Mouse (Mus musculus) 3T3-L1 (cell line): ENCODE results near the gene Loxl4.

ENCODE experiments used
- DNase-seq: peaks from one replicate; pipeline ENCODE4 v3.0.0-alpha.2; 2015; ENCODE audit warnings: low read depth, low spot score

The Loxl4 gene

GRCm38 (mm10) chr19:42612654-42613053 lies at the start of gene Loxl4:
Gene Loxl4, minus strand, starts transcription at chr19:42612813.
- peak; percentile 65 for DNase-seq

DNA sequence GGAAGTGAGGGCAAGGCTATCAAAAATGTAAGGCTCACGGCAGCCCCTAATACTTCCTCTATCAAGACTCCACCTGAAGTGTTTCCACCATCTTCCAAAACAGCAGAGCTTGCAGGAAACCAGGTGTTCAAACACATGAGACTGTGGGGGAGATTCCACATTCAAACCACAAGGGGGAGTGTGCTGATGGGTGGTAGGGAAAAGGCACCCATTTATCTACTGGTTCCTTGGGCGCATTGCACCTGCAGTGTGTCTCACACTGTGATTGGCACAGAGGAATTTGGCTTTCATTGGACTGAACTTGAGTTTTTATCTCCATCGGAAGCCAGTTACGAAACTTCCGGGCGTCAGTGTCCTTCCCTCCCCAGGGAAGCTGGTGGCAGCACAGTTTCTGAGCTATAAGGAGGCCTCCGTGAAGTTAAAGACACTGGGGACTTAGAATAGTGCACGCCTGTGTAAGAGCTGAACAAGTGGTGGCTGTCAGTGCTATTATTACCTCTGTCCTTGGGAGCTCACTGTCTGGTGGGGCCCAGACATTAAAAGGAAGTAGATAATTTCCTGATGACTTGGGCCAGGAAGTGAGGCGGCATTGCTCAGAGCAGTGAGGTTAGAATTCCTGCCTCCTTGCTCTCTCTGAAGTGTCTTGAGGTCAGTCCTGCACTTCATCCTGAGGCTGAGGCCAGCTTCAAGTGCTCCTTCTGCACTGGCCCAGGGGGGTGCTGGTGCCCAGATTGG lies 49.0 kb upstream of the Loxl4 start:
- DNase-seq: no peak

DNA sequence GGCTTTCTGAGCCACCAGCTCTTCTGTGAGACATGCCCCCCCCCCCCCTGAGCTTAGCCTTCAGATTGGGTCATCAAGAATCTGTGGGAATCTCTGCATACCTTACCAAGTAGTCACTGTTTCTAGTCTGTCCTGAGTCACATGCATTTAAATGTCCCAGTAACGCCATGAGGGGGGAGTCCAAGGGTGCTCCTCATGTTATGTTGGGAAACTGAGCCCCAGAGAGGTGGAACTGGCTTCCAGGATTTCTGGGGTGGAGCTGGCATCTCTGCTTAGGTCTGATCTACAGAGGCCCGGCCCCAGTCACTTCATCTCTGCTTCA lies 47.6 kb upstream of the Loxl4 start:
- no peak for DNase-seq

- DNase-seq: peak; percentile 84
These were observed 47.0 kb upstream of the Loxl4 start for GRCm38 (mm10) chr19:42659354-42660243.

DNA sequence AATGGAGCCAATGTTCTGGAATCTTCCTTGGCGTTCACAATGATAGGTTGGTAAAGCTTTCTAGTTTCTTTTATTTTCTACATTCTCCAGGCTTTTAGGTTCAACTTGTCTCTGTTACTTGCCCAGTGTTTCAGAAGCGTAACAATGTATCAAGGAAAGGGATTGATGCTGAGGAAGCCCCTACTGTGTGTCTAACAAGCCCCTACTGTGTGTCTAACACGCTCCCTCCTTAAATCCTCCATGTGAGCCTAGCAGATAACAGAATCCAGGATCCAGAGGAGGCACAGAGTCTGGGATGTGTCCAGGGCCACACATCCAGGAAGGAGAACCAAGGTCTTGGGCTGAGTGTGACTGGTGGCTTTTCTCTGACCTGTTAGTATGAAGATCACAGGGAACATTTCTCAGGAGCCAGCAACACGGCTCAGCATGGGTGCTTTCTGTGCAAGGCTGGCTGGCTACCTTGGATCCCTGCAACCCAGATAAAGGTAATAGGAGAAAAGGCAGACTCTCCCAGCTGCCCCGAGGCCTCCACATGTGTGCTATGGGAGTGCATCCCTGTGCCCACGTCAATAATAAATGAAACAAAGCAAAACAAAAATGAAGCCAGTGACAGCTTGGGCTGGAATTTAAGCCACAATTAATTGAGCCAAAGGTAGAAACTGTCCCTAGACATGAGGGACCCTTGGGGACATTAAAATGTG lies 46.0 kb upstream of the Loxl4 start:
- DNase-seq: no peak

DNA sequence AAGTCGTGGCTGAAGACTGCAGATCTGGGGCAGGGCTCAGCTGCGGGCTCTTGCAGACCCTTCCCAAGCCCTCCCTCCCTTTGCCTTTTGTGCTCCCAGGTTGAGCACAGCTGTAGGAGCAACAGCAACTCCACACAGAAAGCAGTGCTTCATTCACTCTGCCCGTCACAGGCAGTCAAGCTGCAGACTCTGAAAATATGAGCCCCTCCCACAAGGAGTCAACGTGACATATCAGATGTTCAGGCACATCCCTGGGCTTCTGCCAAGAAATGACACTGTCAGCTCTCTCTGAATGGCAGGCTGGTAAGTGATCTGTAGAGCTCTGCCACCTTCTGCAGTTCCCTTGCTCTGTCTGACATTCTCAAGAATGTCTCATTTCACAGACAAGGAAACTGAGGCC lies 45.2 kb upstream of the Loxl4 start:
- DNase-seq: no peak

DNA sequence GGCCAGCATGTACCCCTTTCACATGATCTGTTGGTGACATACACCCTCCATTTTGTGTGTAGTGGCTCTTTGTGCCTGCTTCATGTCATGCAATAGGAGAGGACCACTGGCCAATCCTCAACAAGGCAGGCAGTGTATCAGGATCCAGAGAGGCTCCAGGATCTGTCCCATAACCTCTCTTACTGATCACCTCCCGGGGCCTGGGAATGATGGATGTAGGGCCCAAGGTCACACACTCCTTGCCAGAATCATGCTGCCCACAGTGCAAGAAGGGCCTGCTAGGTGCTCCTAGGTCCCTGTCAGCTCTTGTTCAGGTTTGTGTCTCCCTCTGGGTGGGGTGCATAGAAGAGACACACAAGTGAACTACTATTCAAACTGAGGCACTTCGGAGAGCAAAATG lies 44.7 kb upstream of the Loxl4 start:
- no peak for DNase-seq

GRCm38 (mm10) chr19:42655006-42655405 lies 42.4 kb upstream of the Loxl4 start:
- DNase-seq: peak; percentile 81

- no peak for DNase-seq
These were observed 40.5 kb upstream of the Loxl4 start for GRCm38 (mm10) chr19:42653091-42653490.

DNA sequence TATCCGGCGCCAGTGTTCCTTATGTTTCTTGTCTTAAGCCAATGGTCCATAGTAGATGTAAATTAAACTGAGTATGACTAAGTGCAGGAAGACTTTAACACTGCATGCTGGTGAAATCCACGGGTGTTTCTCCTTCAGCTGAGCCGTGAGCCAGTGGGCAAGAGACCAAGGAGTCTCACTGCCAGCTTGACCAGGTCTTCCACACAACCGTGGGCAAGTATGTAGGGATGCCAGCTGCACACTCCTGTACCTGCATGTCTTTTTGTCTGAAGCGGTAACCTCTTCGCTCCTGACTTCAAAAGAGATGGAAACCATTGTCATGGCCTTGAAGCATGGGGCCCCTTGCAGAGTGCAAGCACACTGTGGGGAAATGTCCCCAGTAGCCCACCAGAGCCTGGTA lies 39.8 kb upstream of the Loxl4 start:
- DNase-seq: no peak

GRCm38 (mm10) chr19:42640211-42640610 lies 27.6 kb upstream of the Loxl4 start:
- no peak for DNase-seq

GRCm38 (mm10) chr19:42639544-42639943 lies 26.9 kb upstream of the Loxl4 start:
- DNase-seq: no peak

- peak; percentile 67 for DNase-seq
These were observed 26.2 kb upstream of the Loxl4 start for GRCm38 (mm10) chr19:42638604-42639481.

DNA sequence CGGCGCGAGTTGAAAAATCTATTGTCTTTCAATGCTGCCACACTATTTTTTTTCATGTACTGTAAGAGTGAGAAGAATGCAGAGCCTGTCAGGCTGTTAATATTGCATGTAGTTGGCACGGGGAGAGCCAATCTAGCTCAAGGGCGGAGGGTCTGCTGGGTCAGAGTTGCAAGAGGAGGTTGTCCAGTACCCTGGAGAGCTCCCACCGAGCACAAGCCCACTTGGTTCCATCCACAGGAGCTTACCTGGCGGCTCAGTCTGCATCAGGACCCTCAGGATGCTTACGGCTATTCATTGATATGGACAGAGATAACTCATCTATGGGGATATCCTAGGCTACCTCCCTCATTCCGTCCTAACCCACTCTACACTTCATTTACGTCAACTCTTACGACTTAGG lies 24.0 kb upstream of the Loxl4 start:
- no peak for DNase-seq

- DNase-seq: peak; percentile 29
These were observed 21.0 kb upstream of the Loxl4 start for GRCm38 (mm10) chr19:42633650-42634049.

DNA sequence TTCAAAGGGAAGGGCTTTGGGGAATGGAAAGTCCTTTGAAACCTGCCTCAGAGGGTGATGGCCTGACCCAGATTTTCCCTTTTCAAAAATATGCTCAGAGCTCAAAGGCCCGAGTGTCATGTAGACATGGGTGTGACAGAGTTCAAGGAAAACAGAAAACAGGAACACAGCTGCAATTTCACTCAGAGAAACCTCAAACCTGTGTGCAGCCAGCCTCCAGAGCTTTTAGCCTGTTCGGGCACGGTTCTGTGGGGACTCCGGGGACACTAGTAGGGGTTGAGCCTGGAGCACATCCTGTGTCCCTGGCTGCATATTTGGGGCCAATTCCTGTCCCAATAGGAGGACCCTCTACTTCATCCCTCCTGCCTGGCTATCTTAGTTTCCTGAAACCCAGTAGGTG lies 19.7 kb upstream of the Loxl4 start:
- no peak for DNase-seq

DNA sequence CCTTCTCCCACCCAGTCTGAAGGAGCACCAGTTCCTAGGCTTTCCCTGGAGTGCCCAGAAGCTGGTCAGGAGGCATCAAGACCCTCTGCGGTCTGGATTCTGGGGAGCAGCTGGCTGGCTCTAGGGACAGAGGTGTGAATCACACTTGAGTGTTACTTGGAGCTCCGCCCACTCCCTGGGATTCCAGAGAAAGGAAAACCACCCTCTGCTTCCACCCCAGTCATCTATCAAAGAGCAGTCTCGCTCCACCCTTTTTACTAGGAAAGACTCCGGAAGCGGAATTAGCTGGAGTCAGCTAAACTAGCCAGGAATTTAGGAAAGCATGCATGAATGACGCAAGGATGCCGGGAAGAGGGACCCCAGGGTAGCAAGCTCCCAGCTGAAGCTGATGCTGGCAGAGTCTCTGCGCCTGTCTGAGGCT lies 18.9 kb upstream of the Loxl4 start:
- DNase-seq: peak; percentile 95

GRCm38 (mm10) chr19:42628068-42628467 lies 15.5 kb upstream of the Loxl4 start:
- DNase-seq: peak; percentile 52

DNA sequence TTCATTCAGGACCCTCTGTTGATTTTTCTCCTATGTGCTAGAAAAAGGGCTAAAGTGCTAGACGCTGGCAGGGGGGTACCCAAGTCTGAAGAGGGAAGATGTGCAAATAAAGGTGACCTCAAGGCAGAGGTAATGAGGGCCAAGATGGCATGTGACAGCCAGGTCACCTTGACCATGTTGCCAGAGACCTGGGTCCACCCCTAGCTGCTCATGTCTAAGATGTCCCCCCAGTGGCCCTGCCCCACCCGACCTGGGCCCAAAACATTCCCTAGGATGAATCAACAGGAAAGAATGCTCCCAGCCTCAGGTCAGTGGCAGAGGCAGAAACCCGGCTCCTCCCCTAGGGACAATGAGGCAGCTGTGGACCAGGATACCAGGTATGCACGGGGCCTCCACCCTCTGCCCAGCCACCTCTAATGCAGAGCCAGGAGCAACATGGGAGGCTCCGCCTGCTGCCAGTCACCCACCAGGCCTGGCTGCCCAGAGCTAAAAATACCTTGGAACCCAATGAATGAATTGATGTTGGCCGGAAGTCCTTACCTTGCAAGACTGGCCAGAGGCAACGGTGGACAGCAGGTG lies 1.1 kb upstream of the Loxl4 start:
- DNase-seq: peak; percentile 89

GRCm38 (mm10) chr19:42613116-42613515 lies 503 bp upstream of the Loxl4 start:
- peak; percentile 63 for DNase-seq

GRCm38 (mm10) chr19:42611746-42612145 lies 867 bp downstream of the Loxl4 start:
- peak; percentile 45 for DNase-seq
